Mouse (Mus musculus) testis, adult 2 months (tissue): ENCODE measurements at regions not wholly inside any gene's neighbourhood (a gene's known extent, or its start where the extent isn't known, plus 50 kb on each side); places are given as distances from the start of the nearest gene placed in this dataset.

Experiments used
- H3K27ac ChIP-seq: fragments of 200-500 bp; 2 replicates; pipeline ENCODE4 v1.5.1; 2012; ENCODE audit warnings: low read depth, low read length; ENCODE audit not compliant: control insufficient read depth, insufficient read depth
- H3K27me3 ChIP-seq: fragments of 200-500 bp; 2 replicates; pipeline ENCODE4 v1.6.1; 2012; ENCODE audit warnings: mild to moderate bottlenecking, low read length, moderate library complexity; ENCODE audit not compliant: control insufficient read depth, insufficient read depth
- H3K36me3 ChIP-seq: fragments of 200-500 bp; 2 replicates; pipeline ENCODE4 v1.6.1; 2012; ENCODE audit warnings: mild to moderate bottlenecking, low read length; ENCODE audit not compliant: control insufficient read depth, insufficient read depth
- H3K4me1 ChIP-seq: fragments of 200-500 bp; 2 replicates; pipeline ENCODE4 v1.6.1; 2012; ENCODE audit warnings: low read length; ENCODE audit not compliant: control insufficient read depth, insufficient read depth
- H3K4me3 ChIP-seq: fragments of 200-500 bp; 2 replicates; pipeline ENCODE4 v1.5.1; 2012; ENCODE audit warnings: low read depth, mild to moderate bottlenecking, low read length, moderate library complexity, mixed read lengths; ENCODE audit not compliant: control insufficient read depth
- CTCF ChIP-seq: fragments of 200-500 bp; IDR thresholded peaks from 2 replicates; pipeline ENCODE4 v1.5.1; 2012; ENCODE audit warnings: low read depth, mild to moderate bottlenecking, inconsistent platforms, low read length, moderate library complexity; ENCODE audit not compliant: control insufficient read depth, insufficient read depth, insufficient replicate concordance
- POLR2A ChIP-seq: fragments of 200-500 bp; IDR thresholded peaks from 2 replicates; pipeline ENCODE4 v1.6.1; 2012; ENCODE audit warnings: low read depth, mild to moderate bottlenecking, inconsistent platforms, low read length, moderate library complexity; ENCODE audit not compliant: control insufficient read depth

DNA sequence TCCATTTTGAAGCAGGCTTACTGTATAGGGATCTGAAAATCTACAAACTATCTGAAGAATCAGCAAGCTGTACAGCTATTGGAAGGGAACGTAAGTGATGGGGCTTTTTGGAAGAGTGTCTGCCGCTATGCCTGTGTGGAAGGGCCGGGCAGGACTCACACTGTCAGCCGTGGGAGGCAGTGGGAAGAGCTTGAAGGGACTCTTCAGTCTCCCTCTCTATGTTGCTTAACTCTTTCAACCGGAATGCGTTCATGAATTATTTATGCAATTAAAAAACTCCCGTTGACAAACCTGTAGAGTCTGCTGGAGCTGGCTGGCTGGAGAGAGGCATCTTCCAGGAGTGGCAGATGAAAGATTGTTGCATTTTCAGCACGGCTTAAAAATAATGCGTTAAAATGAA lies 243.4 kb downstream of the Foxo1 start:
- no peaks in the 10 kb centered on the region for H3K27me3 ChIP-seq
- no peaks in the 10 kb centered on the region for H3K36me3 ChIP-seq
- peaks cover 2% of the 10 kb centered on the region; the same call in 1 of the 2 replicates for H3K4me1 ChIP-seq
- TF ChIP-seq POLR2A = no peak
- TF ChIP-seq CTCF = no peak
- no peak overlapping the region for H3K4me3 ChIP-seq
- no peak overlapping the region for H3K27ac ChIP-seq

DNA sequence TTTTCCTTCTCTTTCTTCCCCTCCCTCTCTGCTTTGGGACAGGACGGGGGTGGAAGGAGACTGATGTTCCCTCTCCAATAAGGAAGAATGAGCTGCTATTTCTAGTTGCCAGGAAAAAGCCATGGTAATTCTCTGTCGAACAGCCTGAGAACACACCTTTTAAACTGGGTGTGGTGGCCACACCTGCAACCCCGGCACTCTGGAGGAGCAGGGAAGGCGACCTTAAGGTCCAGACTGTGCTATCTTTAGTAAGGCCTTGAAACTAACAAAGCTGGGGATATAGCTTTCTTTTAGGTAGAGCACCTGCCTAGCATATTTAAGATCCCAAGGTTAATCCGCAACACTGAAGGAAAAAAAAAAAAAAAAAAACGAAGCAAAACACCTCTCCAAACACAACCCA lies 242.7 kb downstream of the Foxo1 start:
- Histone ChIP-seq H3K36me3 (no peaks in the 10 kb centered on the region), H3K4me3 (no peak overlapping the region), H3K27me3 (no peaks in the 10 kb centered on the region), H3K27ac (no peak overlapping the region), H3K4me1 (peaks cover 2% of the 10 kb centered on the region; the same call in 1 of the 2 replicates)
- TF ChIP-seq CTCF (no peak), POLR2A (no peak)

DNA sequence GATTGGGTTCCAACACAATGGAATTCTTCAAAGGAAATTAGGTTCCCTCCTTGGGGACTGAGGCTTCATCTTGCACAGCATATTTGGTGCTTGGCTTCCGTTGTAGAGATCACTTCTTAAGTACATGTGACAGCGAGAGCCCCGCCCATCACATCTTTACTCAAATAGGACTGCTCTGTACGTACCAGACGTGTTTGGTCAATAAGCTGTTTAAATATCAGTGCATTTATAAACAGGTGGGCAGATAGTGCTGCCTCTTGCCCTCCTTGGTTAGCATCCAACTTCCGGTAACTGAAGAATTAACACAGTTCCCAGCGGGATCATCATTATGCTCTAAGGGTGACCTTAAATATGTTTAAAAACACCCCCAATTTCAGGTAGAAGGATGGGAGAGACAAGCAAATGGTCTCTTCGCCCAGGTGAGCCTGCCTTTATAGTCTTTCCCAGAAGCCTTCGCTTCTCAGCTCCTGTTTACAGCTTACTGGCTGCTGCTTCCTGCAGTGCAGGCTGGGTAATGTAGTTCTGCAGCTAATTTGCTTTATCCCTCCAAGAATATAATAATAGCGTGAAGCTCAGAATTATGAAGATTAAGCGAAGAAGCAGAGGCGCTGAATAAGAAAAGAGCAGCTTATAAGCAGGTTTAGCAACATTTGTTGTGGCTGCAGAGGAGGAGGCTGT lies 242.1 kb downstream of the Foxo1 start:
- Histone ChIP-seq H3K4me3 (peak overlapping the region; percentile 51; the same call in 1 of the 2 replicates), H3K4me1 (peaks cover 2% of the 10 kb centered on the region; the same call in 1 of the 2 replicates), H3K27ac (no peak overlapping the region), H3K36me3 (no peaks in the 10 kb centered on the region), H3K27me3 (no peaks in the 10 kb centered on the region)
- TF ChIP-seq POLR2A = no peak
- TF ChIP-seq CTCF = no peak

DNA sequence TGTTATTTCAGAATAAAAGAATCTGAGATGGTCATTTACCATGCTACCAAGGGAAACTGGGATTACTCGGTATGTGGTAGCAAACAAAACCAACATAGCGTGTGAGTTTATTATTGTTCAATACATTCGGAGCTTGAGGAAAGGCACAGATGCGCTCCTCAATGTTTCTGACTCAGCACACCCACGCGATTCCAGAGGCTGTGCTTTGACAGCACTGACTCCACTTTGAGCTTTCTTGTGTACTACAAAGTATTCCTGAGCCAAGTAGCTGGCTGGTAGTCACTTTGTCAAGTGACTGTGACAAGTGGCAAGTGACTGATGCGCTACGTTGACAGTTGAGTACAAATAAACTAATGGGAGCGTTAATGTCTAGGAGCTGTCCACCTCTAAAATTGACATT lies 235.8 kb downstream of the Foxo1 start:
- TF ChIP-seq POLR2A (no peak), CTCF (no peak)
- H3K4me3 ChIP-seq = no peak overlapping the region
- H3K4me1 ChIP-seq = no peaks in the 10 kb centered on the region
- no peaks in the 10 kb centered on the region for H3K36me3 ChIP-seq
- H3K27ac ChIP-seq = no peak overlapping the region
- no peaks in the 10 kb centered on the region for H3K27me3 ChIP-seq

DNA sequence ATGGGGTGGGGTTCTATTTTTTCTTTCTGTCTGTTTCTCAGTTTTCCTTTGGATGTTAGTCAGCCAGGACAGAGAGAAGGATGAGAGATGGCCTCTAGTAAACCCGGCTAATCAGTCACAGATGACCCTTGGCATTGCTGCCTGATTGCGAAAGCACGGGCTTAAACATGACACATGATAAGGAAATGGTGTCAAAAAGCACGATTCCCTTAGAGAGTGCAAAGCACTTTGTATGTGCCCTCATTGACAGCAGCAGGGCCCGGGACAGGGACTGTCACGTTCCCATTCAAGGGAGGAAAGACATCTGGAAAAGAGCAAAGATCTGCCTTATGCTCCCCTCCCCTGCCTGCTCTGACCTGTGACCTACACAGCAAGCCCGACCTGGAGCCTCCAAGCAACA lies 234.1 kb downstream of the Foxo1 start:
- no peak overlapping the region for H3K27ac ChIP-seq
- no peaks in the 10 kb centered on the region for H3K36me3 ChIP-seq
- H3K4me1 ChIP-seq = no peaks in the 10 kb centered on the region
- no peak for TF ChIP-seq POLR2A
- no peak for TF ChIP-seq CTCF
- H3K4me3 ChIP-seq = no peak overlapping the region
- H3K27me3 ChIP-seq = no peaks in the 10 kb centered on the region

DNA sequence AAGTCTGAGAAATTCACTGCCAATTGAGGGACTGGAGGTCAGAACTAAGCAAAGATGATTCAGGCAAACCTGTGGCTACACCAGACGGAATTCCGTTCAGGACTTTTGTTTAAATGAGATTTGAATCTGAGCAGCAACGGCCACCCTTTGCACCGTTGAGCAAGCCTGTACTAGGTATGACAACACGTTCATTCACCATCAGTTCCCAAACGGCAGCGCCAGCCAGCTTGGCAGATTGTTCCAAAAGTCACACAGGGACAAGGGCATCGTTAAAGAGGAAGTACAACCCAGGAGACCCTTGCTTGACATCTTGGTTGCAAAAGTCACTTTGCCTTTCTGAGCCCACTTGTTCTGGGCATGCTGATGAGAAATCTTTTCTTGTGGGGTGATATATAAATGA lies 233.5 kb downstream of the Foxo1 start:
- Histone ChIP-seq H3K27me3 (no peaks in the 10 kb centered on the region), H3K27ac (no peak overlapping the region), H3K4me1 (no peaks in the 10 kb centered on the region), H3K4me3 (no peak overlapping the region), H3K36me3 (no peaks in the 10 kb centered on the region)
- TF ChIP-seq CTCF (no peak), POLR2A (no peak)

DNA sequence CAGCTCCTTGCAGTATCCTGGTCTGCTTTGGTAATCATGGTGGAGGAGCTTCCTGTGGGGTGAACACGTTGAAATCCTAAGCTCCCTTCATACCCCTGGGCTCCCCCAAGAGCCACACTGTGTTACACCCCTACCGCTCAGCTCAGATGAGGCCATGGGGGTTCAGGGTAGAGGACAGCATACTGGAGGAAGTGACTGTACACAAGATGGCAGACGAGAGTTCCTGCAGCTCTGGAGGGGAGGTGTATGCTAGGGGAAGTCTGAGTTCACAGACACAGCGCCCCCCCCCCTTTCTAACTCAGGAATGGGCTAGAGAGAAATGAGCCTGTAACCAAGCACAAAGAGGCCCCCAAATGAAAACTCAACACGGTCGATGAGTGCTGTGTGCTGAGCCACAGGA lies 231.9 kb downstream of the Foxo1 start:
- Histone ChIP-seq H3K27ac (no peak overlapping the region), H3K4me3 (no peak overlapping the region), H3K36me3 (no peaks in the 10 kb centered on the region), H3K27me3 (no peaks in the 10 kb centered on the region), H3K4me1 (no peaks in the 10 kb centered on the region)
- TF ChIP-seq POLR2A (no peak), CTCF (no peak)

DNA sequence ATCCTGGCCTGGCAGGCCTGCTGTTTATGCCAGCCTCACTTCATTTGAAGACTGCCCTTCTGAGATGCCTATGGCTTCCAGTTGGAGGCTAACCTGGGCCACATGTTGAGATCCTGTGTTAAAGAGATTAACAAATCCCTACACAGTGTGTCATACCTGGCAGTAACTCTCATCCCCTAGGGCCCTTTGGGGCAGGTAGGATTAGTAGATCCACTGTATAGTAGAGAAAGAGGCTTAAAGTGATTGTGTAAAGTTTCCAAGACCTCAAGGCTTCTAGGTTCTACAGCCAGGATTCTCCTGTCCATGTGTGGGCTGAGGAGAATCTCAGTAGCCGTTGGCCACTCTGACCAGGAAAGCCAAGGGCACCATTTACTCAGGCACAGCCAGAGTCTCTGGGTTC lies 231.4 kb downstream of the Foxo1 start:
- Histone ChIP-seq H3K27me3 (no peaks in the 10 kb centered on the region), H3K4me1 (no peaks in the 10 kb centered on the region), H3K4me3 (no peak overlapping the region), H3K27ac (no peak overlapping the region), H3K36me3 (no peaks in the 10 kb centered on the region)
- TF ChIP-seq CTCF (no peak), POLR2A (no peak)
